Mouse (Mus musculus) stomach, embryonic 15.5 days (tissue): ENCODE measurements at regions not wholly inside any gene's neighbourhood (a gene's known extent, or its start where the extent isn't known, plus 50 kb on each side); places are given as distances from the start of the nearest gene placed in this dataset.

Experiments used
- ATAC-seq: fragments of 200-750 bp; cut with Nextera tagmentation; 2 replicates; pipeline ENCODE4 v1.8.0; 2017; ENCODE audit warnings: low read depth, moderate number of reproducible peaks, moderate TSS enrichment; ENCODE audit not compliant: insufficient read depth, low FRiP score
- H3K27ac ChIP-seq: fragments of 300-500 bp; sonication (generic); 2 replicates; pipeline ENCODE4 v1.5.1; 2015; ENCODE audit warnings: mild to moderate bottlenecking, inconsistent platforms
- H3K27me3 ChIP-seq: fragments of 300-500 bp; sonication (generic); replicated peaks from 2 replicates; pipeline ENCODE4 v1.6.1; 2015; ENCODE audit warnings: inconsistent platforms
- H3K36me3 ChIP-seq: fragments of 300-500 bp; sonication (generic); 2 replicates; pipeline ENCODE4 v1.6.1; 2015; ENCODE audit warnings: inconsistent platforms
- H3K4me1 ChIP-seq: fragments of 300-500 bp; sonication (generic); 2 replicates; pipeline ENCODE4 v1.6.1; 2015; ENCODE audit warnings: inconsistent platforms
- H3K4me2 ChIP-seq: fragments of 300-500 bp; sonication (generic); 2 replicates; pipeline ENCODE4 v1.6.1; 2015; ENCODE audit warnings: mild to moderate bottlenecking, inconsistent platforms
- H3K4me3 ChIP-seq: fragments of 300-500 bp; sonication (generic); replicated peaks from 2 replicates; pipeline ENCODE4 v1.5.1; 2015; ENCODE audit warnings: inconsistent platforms
- H3K9ac ChIP-seq: fragments of 300-500 bp; sonication (generic); 2 replicates; pipeline ENCODE4 v1.6.1; 2015; ENCODE audit warnings: inconsistent platforms
- H3K9me3 ChIP-seq: fragments of 300-500 bp; sonication (generic); 2 replicates; pipeline ENCODE4 v1.6.1; 2016; ENCODE audit warnings: inconsistent platforms
- WGBS: fragments of 180-500 bp; shearing (Covaris S2); methylation state at CpG from one replicate; pipeline ENCODE4 v1.1.7; 2015; 5-methylcytosine and 5-hydroxymethylcytosine counted together

DNA sequence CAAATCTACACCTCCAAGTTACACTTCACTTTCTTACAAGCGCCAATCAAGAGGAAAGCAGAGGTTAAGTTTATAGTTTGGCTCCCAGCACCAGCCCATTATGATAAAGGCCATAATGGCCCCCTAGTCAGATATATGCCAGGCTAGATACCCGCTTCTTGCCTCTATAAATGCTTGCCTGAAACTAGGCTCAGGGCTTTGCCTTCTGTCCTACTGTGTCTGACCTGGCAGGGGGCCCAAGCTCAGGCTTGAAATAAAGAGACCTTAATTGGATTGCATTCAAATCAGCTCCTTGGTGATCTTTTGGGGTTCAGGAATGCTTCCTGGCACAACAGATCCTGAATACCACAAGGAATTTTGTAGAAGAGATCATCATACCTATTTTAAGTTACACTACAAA lies 66.8 kb upstream of the Tspan8 start:
- H3K9me3 ChIP-seq: no peaks in the 10 kb centered on the region
- no peak overlapping the region for H3K27ac ChIP-seq
- H3K27me3 ChIP-seq: no peaks in the 10 kb centered on the region
- H3K4me1 ChIP-seq: no peaks in the 10 kb centered on the region
- 79% methylated on average over 2 of the region's 2 CpGs for WGBS
- H3K4me3 ChIP-seq: no peak overlapping the region
- ATAC-seq: no peak
- no peak overlapping the region for H3K4me2 ChIP-seq
- no peak overlapping the region for H3K9ac ChIP-seq
- no peaks in the 10 kb centered on the region for H3K36me3 ChIP-seq

- ATAC-seq: no peak
- Histone ChIP-seq H3K27me3 (no peaks in the 10 kb centered on the region), H3K27ac (no peak overlapping the region), H3K9me3 (no peaks in the 10 kb centered on the region), H3K4me3 (no peak overlapping the region), H3K36me3 (no peaks in the 10 kb centered on the region), H3K4me2 (no peak overlapping the region), H3K9ac (no peak overlapping the region), H3K4me1 (no peaks in the 10 kb centered on the region)
- 84% methylated on average over 5 of the region's 5 CpGs for WGBS
Observed at GRCm38 (mm10) chr10:115750250-115750649, 66.4 kb upstream of the Tspan8 start.

GRCm38 (mm10) chr10:115758667-115759066 lies 58.0 kb upstream of the Tspan8 start:
- Histone ChIP-seq H3K27ac (no peak overlapping the region), H3K36me3 (no peaks in the 10 kb centered on the region), H3K4me1 (no peaks in the 10 kb centered on the region), H3K4me3 (no peak overlapping the region), H3K4me2 (no peak overlapping the region), H3K27me3 (no peaks in the 10 kb centered on the region), H3K9me3 (no peaks in the 10 kb centered on the region), H3K9ac (no peak overlapping the region)
- WGBS: 71% methylated on average over 1 of the region's 1 CpGs
- ATAC-seq: no peak
